Mouse (Mus musculus) NIH3T3 (cell line): Measurements from ENCODE around the gene Clip3.

Source experiments
- DNase-seq: peaks from one replicate; pipeline ENCODE4 v3.0.0-alpha.2; 2012; ENCODE audit warnings: low read depth

Gene Clip3

DNA sequence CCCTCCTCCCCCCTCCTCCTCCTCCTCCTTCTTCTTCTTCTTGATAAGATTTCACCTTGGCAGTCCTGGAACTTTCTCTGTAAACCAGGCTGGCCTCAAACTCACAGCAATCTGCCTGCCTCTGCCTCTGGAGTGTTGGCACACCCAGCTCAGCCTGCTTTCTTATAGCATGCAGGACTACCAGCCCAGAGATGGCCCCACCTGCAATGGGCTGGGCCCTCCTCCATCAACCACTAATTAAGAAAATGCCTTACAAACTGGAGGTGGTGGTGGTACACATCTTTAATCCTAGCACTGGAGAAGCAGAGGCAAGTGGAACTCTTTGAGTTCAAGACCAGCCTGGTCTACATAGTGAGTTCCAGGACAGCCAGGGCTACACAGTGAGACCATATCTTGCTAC is 34.9 kb downstream of the Clip3 start:
- DNase-seq: no peak

DNA sequence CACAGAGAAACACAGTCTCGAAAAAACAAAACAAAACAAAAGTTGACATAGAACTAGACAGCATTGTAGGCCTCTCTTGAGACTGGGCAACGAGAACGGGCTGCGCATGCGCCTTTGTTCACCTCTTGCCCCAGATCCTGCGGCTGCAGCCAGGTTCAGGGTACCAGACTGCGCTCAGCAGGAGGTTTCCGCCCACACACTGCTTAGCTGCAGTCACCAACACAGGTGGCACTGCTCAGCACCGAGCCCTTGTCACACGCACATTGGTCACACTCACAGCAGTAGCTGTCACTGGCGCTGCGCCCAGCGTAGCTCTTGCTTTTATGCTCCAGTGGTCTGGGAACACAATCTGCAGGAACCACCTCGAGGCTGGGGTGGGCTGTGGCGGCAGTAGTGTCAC is 35.6 kb downstream of the Clip3 start:
- no peak for DNase-seq

DNA sequence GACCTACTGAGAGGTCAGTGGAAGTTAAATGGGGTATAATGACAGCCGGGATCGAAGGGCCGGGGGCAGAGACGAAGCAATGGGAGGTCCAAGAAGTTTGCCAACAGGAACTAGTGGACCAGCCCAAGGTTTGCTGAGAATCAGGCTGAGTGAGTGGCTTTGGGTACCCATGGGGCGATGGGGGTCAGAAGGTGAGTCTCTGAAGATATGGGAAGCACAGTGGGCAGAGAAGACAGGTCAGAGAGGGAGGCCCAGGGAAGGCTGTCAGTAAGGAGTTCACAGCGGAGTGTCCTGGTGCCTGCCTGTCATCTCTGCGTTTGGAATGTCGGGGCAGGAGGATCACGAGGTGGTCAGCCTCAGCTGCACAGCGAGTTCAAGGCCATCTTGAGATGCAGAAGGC is 36.9 kb downstream of the Clip3 start:
- DNase-seq: no peak

DNA sequence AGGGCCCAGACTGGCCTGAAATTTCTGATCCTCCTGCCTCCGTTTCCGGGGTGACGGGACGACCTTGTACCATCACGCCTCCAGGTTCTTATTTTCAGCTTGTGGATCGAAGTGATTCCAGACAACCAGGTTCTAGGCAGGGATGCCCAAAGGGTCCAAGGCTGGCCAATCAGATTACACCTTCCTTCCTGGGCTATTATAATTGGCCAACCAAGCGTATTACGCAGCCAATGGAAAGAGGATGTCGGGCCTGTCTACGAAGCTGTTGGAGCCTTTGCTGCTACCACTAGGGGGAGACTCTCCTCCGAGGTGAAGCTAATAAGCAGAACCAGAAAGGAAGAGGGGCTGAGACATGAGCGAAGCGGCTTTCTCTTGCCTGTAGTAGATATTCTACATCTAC is 40.4 kb downstream of the Clip3 start:
- peak; percentile 74 for DNase-seq

DNA sequence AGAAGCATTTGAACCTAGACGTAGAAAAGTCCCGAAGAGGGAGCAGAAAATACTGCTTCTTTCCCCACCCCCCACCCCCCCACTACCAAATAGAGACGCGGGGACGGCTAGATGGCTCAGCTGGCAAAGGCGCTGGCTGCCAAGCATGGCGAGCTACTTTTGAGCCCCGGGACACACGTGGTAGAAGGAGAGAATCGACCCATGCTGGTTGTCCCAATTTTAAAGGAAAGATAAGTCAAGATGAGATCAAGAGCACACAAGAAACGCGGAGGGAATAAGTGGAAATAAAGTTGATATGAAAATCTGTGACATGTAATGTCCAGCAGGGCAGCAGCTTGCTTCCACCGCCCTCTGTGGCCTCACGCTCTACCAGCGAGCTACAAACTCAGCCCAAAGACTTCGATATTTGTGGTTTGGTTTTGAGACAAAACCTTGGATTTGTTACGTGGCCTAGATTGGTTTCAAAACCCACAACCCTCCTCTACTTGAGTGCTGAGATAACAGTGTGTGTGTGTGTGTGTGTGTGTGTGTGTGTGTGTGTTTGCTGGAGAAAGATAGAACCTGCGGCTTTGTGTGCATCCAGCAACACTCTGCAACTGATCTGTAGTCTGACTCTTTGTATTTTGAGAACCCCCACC is 41.2 kb downstream of the Clip3 start:
- no peak for DNase-seq

DNA sequence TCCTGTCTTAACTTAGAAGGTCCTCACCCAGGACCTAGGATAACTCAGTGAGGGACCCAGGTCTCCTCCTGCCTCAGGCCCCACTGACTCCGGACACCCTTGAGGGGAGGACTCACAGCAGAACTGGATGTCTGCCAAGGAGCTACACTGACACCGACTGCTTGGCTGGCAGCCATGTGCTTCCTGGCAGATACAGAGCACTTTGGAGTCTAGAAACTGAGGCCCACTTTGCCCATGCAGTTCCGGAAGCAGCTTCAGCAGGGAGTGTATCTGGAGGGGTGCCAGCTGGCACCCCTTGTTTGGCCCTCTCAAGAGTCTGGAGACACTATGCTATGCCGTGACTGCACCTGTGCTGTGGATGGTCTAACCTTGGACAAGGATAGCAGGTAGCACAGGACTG is 41.9 kb downstream of the Clip3 start:
- DNase-seq: peak; percentile 70

DNA sequence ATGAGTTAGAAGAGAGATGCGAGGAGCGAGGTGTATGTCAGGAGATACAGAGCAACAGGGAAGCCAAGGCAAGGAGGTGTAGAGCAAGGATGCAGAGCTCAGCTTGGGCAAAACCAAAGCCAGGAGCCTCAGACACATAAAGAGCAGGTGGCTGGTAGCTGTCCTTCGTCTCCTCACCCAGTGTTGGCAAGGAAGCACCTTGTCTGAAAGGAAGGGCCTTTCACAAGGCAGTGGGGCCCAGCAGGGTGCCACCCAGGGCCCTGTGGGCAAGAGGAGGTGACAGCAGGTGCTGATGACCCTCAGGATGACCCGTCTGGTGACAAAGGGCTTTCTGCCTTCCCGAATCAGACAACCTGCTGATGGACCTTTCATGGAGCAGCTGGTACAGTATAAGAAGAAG is 43.0 kb downstream of the Clip3 start:
- no peak for DNase-seq

DNA sequence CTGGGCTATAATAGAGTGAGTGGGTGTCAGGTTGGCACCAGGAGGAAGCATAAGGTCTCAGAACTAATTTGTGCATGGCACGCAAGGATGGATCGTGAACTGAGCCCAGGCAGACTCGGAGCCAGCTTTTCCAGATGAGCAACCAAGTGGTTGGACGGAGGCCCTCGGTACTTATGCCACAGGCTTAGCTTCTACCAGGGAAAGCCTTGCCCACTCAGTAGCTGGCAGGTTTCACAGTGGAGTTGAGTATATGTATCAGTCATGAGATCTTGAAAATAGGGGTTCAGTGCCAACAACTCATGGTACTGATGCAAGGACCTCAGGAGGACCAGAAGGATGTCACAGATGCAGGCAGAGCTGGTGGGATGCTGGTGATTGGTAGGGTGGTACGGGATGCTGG is 44.2 kb downstream of the Clip3 start:
- no peak for DNase-seq

DNA sequence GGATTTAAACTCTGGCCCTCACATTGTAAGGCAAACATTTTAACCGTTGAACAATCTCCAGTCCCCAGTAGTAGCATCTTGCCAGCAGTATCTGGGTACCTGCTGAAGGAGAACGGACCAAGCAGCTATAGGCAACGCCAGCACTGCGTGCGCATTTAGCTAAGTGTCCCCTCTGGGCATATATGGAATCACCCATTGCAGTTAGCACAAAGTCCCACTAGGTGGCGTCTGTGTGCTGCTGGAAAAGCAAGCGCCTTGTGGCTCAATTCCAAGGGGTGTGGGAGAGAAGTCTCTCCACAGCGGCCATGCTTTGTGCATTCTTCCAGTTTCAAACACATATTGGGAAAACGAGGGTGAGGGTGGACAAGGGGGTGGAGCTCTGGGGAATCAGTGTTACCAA is 44.9 kb downstream of the Clip3 start:
- DNase-seq: peak; percentile 96

DNA sequence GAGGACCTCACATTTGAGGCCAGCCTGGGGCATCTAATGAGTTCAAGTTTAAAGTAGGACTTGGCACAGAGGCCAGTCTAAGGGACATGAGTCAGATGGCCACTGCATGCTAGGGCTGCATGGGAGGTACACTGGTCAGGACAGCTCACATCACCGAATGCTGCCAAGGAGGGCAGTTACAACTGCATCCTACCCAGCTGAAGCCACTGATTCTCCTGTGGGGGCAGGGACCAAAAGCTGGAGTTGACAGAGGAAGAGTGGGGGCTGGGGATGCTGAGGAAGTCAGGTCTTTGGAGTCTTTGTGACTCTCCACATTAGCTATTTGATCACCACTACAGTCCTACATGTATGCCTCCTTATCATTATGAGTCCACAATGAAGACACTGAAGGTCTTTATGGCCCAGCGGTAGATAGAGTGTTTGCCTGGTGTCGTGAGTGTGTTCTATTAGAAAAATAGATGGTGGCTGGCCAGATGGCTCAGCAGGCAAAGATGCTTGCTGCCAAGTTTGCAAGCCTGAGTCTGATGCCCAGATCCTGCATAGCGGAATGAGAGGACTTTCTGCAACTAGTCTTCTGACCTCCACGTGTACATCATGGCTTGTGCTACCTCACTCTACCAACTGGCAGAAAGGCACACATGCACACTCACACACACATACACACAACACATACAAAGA is 48.0 kb downstream of the Clip3 start:
- DNase-seq: no peak

DNA sequence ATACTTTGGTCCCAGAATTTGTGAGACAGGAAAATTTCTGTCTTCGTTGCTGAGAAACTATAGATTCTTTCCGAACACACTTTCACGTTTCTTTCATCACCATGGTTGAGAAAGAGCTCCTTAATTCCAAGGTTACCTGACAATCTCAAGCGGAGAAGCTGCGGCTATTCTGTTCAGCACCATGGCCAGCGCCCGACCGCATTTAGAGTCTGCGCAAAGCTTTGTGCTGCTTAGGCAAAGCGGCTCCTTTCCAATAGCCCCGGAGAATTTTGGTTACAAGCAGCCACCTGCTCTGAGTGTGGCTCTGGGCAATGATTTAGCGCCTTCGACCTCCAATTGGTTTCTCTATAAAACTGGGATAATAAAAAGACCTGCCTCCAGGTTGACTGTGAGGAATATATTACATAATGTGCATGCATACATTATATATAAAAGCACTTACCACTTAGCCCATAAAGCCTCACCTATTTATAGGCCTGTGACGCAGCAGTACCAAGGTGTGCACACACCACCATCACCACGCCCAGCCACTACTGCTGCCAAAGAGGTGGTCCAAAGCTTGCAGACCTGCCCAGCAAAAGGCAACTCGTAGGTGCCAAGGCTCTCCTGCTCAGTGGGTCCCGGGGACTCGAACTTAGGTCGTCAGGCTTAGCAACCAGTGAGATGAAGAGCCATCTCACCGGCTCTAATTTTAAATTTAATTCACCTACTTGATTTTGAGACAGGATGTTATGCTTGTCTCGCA is 55.3 kb downstream of the Clip3 start:
- peak; percentile 76 for DNase-seq

DNA sequence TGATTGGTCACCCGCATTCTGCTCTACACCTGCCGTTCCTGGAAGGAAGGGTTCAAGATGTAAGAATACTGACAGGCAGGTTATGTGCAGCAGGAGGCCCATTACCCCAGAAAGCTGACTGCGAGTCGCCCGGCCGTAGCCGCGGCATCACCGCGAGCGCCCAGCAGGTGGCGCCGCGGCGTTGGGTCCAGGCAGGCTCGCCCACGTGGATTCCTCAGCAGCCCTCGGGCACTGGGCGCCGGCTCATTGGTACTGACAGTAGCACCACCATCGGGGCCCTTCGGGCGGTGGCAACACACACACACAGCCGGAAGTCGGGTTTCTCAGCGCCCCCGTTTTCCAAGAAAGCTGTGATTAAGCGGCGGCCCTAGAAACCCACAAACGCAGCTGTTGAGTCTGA is 56.3 kb downstream of the Clip3 start:
- peak; percentile 88 for DNase-seq

DNA sequence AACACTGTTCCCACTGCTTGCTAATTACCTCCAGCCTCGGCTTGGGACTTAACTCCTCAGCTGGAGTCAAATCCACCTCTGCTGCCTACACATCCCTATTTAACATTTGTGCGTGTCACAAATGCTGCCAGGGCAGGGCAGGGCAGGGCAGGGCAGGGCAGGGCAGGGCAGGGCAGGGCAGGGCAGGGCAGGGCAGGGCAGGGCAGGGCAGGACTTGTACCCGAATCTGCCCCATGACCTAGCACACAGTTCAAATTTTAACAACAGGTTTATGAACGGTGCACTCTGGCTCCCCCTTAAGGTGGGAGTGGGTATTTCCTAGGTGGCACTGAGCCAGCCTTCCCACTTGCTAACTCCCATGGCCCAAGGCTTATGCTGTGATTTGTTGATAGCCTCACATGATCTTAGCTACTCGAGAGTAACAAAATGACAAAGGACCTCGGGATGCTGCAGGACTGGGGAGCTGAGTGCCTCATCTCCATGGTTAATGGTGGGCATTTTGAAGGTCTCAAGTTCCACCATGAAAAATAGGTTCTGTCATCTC is 61.8 kb downstream of the Clip3 start:
- DNase-seq: peak; percentile 92

DNA sequence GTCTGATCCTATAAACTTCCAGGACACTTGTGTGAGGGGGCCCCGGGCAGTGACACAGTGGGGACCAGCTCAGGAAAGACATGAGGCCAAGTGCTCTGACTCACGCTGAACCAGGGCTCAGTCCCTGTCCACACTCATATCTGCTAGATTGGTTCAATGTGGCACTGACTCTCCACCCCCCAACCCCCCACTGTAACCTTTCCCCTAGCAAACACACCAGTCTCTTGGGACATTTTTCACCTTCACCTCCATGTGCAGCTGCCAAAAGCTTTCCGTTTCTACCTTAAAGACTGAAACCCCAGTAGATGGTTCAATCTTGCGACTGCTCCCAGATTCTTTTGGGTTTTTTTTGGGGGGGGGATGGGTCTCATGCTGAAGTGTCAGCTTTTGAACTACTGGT is 62.5 kb downstream of the Clip3 start:
- DNase-seq: peak; percentile 59
